Mouse (Mus musculus): ENCODE results near the gene Klrb1. TPM values are rescaled to one million over a fixed set of nuclear protein-coding genes. Genes with fewer than 3 reads are reported as not detected.
"Not testable (repeated sequence)": the region's sequence is repeated elsewhere in the genome, so short reads cannot be mapped to it uniquely, and the experiment has no call there.

The Klrb1 gene
- polyA plus RNA-seq, 1 experiment from 2014 or later = not detected

DNA sequence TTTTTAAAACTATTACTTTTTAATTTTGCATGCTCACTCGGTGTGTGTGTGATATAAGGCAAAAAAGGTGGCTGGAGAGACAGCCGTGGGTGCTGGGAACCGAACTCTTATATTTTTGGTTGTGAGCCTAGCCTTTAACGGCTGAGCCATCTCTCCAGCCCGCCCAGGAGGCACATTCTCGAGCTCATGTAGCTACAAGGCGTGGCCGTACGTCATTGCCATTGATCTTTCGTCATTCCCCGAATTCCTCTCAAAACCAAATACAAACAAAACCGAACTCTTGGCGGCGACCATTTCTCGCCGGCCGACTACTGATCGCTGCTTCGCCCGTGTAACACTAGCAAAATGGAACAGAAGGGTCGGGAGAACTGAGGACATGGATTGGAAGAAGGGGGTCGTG lies 37.2 kb upstream of the Klrb1 start:
- H3K36me3 ChIP-seq; H3K27me3 ChIP-seq (replicated peaks); H3K9me3 ChIP-seq (replicated peaks); H3K4me1 ChIP-seq (replicated peaks): not testable (repeated sequence)
- peak; percentile 44 for ATAC-seq (ENCODE audit: insufficient number of reproducible peaks, low FRiP score)
- under 1% methylated on average over 22 of the region's 22 CpGs for WGBS
- peak overlapping the region; percentile 71 for H3K4me3 ChIP-seq
- peak overlapping the region; percentile 62 for H3K27ac ChIP-seq (ENCODE audit: poor library complexity, severe bottlenecking)
- peak overlapping the region; percentile 78 for H3K9ac ChIP-seq
- peak overlapping the region; percentile 55 for H3K4me2 ChIP-seq

DNA sequence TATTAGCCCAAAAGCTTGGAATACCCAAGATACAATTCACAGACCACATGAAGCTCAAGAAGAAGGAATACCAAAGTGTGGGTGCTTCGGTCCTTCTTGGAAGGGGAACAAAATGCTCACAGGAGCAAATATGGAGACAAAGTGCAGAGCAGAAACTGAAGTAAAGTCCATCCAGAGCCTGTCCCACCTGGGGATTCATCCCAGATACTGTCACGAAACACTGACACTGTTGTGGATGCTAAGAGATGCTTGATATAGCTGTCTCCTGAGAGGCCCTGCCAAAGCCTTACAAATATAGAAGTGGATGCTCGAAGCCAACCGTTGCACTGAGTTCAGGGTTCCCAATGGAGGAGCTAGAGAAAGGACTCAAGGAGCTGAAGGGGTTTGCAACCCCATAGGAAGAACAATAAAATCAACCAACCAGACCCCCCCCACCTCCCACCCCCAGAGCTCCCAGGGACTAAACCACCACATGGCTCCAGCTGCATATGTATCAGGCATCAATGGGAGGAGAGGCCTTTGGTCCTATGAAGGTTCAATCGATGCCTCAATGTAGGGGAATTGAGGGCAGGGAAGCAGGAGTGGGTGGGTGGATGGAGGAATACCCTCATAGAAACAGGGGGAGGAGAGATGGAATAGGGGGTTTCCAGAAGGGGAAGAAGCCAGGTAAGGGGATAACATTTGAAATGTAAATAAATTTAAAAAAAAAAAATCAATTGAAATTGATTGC lies 36.5 kb upstream of the Klrb1 start:
- 78% methylated on average over 5 of the region's 5 CpGs for WGBS
- Histone ChIP-seq H3K4me1 (replicated peaks) (peaks cover 3% of the 10 kb centered on the region), H3K27ac (ENCODE audit: poor library complexity, severe bottlenecking) (no peak overlapping the region), H3K27me3 (replicated peaks) (no peaks in the 10 kb centered on the region), H3K4me3 (no peak overlapping the region), H3K9me3 (replicated peaks) (no peaks in the 10 kb centered on the region), H3K36me3 (no peaks in the 10 kb centered on the region), H3K4me2 (peak overlapping the region; percentile 8; the same call in 1 of the 2 replicates), H3K9ac (no peak overlapping the region)
- no peak for ATAC-seq (ENCODE audit: insufficient number of reproducible peaks, low FRiP score)

DNA sequence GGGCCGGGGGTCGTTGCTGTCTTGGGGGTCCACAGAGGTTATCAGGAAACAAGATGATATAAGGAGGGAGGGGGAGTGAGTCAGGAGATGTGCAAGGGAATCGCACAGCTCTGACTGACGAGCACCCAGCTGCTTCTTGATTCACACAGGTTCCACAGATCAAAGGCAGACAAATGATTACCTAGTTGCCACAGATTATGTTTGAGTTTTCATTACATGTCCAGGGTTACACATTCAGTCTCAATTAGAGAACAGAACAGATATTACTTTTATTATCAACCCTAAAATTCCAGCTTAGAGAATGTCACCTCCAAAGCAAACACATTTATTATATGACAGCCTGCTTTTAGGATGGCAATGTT lies 32.5 kb upstream of the Klrb1 start:
- WGBS = 32% methylated on average over 4 of the region's 4 CpGs
- H3K4me2 ChIP-seq; H3K4me1 ChIP-seq (replicated peaks); ATAC-seq (ENCODE audit: insufficient number of reproducible peaks, low FRiP score); H3K27me3 ChIP-seq (replicated peaks); H3K4me3 ChIP-seq; H3K9ac ChIP-seq; H3K27ac ChIP-seq (ENCODE audit: poor library complexity, severe bottlenecking); H3K9me3 ChIP-seq (replicated peaks); H3K36me3 ChIP-seq: not testable (repeated sequence)

DNA sequence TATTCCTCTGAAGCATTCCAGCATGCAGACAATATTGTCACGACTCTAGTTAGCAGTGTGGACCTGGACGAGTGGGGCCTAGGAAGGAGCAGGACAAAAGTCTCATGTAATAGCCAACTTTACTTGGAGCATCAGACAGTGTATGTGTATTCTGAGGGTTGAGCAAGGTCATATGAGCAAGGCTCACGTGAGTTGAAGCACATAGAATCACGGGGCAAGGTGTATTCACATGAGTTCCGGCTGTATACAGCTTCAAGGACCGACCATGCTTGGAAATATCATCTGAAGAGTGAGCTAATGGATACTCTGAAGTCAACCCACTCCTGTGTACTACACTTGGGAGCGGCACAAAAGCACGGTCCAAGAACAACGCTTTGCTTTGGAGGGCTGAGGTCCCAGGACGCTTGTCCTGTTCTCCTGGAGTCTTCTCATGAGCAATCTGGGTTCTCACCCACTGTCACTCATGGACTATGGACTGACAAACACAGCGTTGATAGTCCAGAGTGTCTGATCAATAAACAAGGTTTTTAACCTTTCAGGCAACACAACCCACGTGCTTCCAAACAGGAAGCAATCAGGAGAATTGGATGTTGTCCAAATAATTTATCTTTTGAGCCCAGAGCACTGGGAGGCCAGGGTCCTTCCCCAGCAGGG lies 32.0 kb upstream of the Klrb1 start:
- not testable (repeated sequence) for ATAC-seq (ENCODE audit: insufficient number of reproducible peaks, low FRiP score); H3K4me3 ChIP-seq; H3K9ac ChIP-seq; H3K27ac ChIP-seq (ENCODE audit: poor library complexity, severe bottlenecking); H3K9me3 ChIP-seq (replicated peaks); H3K4me1 ChIP-seq (replicated peaks); H3K36me3 ChIP-seq; H3K27me3 ChIP-seq (replicated peaks)
- peak overlapping the region; percentile 43; the same call in 1 of the 2 replicates for H3K4me2 ChIP-seq
- 67% methylated on average over 12 of the region's 12 CpGs for WGBS

DNA sequence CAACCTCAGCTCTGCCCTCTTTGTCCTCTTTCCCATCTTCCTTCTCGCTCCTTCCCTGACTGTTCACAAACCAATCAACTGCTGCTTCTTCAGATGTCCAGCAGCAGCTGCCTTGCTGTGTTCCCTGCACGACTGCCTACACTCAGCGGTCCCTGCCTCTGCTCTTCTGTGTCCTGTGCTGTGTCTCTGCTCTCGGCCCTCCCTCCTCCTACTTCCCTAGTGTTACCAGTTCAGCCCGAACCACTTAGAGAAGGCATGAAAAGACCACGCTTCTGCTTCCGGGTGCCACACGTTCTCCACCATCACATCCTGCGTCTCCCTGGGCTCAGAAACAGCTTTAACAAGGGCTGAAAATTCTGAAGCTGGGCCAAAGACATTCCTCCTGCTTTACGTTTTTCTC lies 31.4 kb upstream of the Klrb1 start:
- H3K9me3 ChIP-seq (replicated peaks); H3K4me1 ChIP-seq (replicated peaks); H3K36me3 ChIP-seq; H3K27ac ChIP-seq (ENCODE audit: poor library complexity, severe bottlenecking); H3K27me3 ChIP-seq (replicated peaks); H3K9ac ChIP-seq: not testable (repeated sequence)
- Histone ChIP-seq H3K4me3 (peak overlapping the region; percentile 20; the same call in 1 of the 2 replicates), H3K4me2 (peak overlapping the region; percentile 43)
- peak; percentile 58; the same call in 1 of the 2 replicates for ATAC-seq (ENCODE audit: insufficient number of reproducible peaks, low FRiP score)
- WGBS = 37% methylated on average over 10 of the region's 10 CpGs

DNA sequence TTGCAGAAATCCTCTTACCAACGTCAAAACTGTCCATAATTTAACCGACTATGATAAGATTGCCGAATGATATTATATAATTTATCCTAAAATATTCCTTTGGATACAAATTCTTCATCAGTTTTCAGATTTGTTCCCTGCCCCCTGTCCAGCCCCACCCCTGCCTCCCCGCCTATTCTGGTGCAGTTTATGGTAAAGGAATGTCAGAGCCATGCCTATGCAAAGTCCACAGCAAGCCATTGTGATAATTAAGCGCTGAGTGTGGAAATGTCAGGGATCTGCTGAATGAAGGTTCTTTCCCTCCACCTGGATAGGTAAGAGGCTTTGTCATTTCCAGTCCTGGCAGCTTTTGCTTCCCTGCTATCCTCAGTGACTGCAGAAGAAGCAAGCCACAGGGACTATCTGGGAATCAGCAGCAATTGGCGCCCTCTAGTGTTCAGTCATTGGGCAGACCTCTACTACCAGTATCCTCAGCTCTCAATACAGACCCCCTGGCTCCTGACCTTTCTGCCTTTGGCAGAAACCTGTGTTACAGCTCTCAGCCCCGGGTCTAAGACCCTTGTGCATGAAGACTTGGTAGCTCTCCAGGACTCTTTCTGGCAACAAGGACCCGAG lies 30.9 kb upstream of the Klrb1 start:
- H3K9me3 ChIP-seq (replicated peaks); H3K36me3 ChIP-seq; H3K27ac ChIP-seq (ENCODE audit: poor library complexity, severe bottlenecking); H3K27me3 ChIP-seq (replicated peaks); H3K9ac ChIP-seq; H3K4me1 ChIP-seq (replicated peaks): not testable (repeated sequence)
- Histone ChIP-seq H3K4me2 (peak overlapping the region; percentile 43), H3K4me3 (peak overlapping the region; percentile 20; the same call in 1 of the 2 replicates)
- WGBS = 35% methylated on average over 8 of the region's 8 CpGs
- ATAC-seq (ENCODE audit: insufficient number of reproducible peaks, low FRiP score) = peak; percentile 82

DNA sequence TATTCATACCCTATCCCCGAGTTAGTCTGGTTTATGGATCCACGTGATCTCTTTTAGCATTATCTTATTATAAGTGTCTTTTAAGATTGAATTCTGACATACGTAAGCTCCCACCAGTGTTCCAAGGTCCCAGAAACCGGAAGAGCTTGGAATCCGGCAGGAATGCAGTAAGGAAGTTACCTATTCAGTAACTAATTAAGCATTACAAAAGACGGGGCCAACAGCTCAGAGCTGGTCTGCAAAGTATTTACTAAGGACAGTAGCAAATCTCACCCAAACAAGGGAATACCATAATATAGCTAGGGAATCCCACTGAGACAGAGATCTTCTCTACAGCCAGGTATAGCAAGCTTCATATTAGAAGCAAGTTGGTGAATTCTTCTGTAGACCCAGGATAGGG lies 24.1 kb upstream of the Klrb1 start:
- not testable (repeated sequence) for H3K9ac ChIP-seq; H3K36me3 ChIP-seq; ATAC-seq (ENCODE audit: insufficient number of reproducible peaks, low FRiP score); H3K4me3 ChIP-seq; H3K27me3 ChIP-seq (replicated peaks); H3K9me3 ChIP-seq (replicated peaks); H3K27ac ChIP-seq (ENCODE audit: poor library complexity, severe bottlenecking); H3K4me1 ChIP-seq (replicated peaks); H3K4me2 ChIP-seq
- WGBS = 71% methylated on average over 6 of the region's 6 CpGs

DNA sequence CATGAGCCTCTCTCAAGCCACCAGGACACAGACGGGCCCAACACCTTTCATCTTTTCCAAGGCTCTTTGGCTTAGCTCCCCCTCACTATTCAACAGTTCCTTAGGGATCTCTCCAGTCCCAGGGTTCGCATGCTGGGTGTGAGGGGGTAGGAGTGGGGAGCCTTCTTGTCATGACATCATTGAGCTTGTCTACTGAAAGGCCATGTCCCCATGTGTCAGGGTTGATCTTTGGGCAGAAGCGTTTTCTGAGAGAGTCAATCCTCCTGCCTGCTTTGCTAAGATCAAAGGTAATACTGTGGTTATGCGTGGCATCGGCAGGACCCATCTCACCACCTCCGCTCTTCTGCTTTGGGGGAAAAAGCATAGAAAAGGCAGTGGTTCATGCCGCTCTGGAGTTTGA lies 14.6 kb upstream of the Klrb1 start:
- no peaks in the 10 kb centered on the region for H3K27me3 ChIP-seq (replicated peaks)
- no peak overlapping the region for H3K9ac ChIP-seq
- no peaks in the 10 kb centered on the region for H3K36me3 ChIP-seq
- ATAC-seq (ENCODE audit: insufficient number of reproducible peaks, low FRiP score) = no peak
- no peaks in the 10 kb centered on the region for H3K4me1 ChIP-seq (replicated peaks)
- no peak overlapping the region for H3K4me3 ChIP-seq
- H3K9me3 ChIP-seq (replicated peaks) = 0 out of 2 replicates have a peak, but pooled peaks cover 4% of the 10 kb centered on the region
- no peak overlapping the region for H3K27ac ChIP-seq (ENCODE audit: poor library complexity, severe bottlenecking)
- 83% methylated on average over 7 of the region's 7 CpGs for WGBS
- no peak overlapping the region for H3K4me2 ChIP-seq

DNA sequence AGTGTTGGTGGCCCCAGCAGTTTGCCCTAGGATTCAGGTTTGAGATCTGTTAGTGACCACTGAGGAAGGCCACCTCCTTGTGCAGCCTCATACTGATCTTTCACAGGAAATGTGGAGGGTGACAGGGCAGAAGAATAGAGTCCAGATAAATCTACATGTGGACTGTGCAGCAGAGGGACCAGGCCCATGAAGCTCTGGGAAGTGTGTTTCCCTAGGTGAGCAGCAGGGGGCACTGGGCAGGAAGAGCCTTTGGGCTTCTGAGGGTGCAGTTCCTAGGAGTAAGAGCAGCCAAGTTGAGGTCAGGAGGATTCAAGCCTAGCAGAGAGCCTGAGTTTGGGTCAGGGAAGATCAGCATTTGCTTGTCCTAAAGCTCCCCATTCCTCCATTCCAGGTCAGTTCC lies 13.2 kb upstream of the Klrb1 start:
- H3K4me2 ChIP-seq = no peak overlapping the region
- no peaks in the 10 kb centered on the region for H3K36me3 ChIP-seq
- H3K27me3 ChIP-seq (replicated peaks) = no peaks in the 10 kb centered on the region
- H3K4me1 ChIP-seq (replicated peaks) = no peaks in the 10 kb centered on the region
- no peak for ATAC-seq (ENCODE audit: insufficient number of reproducible peaks, low FRiP score)
- no peak overlapping the region for H3K27ac ChIP-seq (ENCODE audit: poor library complexity, severe bottlenecking)
- no peak overlapping the region for H3K9ac ChIP-seq
- H3K9me3 ChIP-seq (replicated peaks) = 0 out of 2 replicates have a peak, but pooled peaks cover 4% of the 10 kb centered on the region
- H3K4me3 ChIP-seq = no peak overlapping the region

DNA sequence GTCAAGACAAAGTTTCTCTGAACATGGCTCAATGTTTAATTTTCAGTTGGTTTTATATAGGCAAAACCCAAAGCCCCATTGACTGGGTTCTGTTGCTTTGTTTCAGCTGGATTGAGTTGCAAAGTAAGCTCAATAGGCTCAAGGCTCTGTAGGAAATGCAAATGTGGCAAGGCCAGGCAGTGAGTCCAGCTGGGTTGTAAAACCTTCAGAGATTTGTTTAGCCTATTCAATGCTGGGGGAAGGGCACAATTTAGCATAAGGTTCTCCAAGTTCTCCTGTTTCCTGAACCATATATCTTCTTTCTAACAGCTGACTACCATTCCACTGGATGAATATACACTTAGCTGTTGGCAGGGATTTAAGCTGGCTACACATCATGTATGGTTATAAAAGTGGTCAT lies 12.0 kb upstream of the Klrb1 start:
- no peak overlapping the region for H3K4me2 ChIP-seq
- no peak overlapping the region for H3K27ac ChIP-seq (ENCODE audit: poor library complexity, severe bottlenecking)
- no peak overlapping the region for H3K4me3 ChIP-seq
- 0 out of 2 replicates have a peak, but pooled peaks cover 4% of the 10 kb centered on the region for H3K9me3 ChIP-seq (replicated peaks)
- H3K36me3 ChIP-seq = no peaks in the 10 kb centered on the region
- no peaks in the 10 kb centered on the region for H3K27me3 ChIP-seq (replicated peaks)
- ATAC-seq (ENCODE audit: insufficient number of reproducible peaks, low FRiP score) = no peak
- H3K4me1 ChIP-seq (replicated peaks) = no peaks in the 10 kb centered on the region
- no peak overlapping the region for H3K9ac ChIP-seq

DNA sequence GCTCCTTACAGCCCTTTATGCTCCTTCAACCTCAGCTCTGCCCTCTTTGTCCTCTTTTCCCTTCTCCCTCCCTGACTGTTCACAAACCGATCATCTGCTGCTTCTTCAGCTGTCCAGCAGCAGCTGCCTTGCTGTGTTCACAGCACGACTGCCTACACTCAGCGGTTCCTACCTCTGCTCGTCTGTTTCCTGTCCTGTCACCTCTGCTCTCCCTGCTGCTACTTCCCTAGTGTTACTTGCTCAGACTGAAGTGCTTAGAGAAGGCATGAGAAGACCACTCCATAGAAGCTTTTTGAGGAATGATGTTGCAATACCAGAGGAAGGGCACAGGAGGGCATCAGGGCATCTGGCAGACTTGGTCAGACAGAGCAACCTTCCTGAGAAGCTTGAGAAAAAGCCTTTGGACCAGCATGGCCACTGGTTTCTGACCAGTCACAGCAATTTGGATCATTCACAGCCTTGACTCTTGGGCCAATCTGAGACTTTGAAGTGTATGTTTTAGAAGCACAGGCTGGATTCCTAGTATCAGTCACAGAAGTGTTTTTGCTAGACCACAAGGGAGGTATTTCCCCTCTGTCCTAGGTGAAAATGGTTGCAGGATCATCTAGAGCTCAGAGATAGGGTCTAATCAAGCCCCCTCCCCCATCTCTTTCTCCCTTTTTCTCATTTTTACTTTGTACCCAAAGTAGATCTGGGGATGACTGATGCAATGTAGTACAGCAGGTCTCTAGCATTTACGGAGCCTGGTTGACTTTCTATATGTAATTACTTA lies 11.2 kb upstream of the Klrb1 start:
- no peak overlapping the region for H3K4me2 ChIP-seq
- ATAC-seq (ENCODE audit: insufficient number of reproducible peaks, low FRiP score) = no peak
- 54% methylated on average over 5 of the region's 5 CpGs for WGBS
- H3K4me1 ChIP-seq (replicated peaks) = no peaks in the 10 kb centered on the region
- H3K4me3 ChIP-seq = no peak overlapping the region
- no peaks in the 10 kb centered on the region for H3K36me3 ChIP-seq
- H3K27me3 ChIP-seq (replicated peaks) = no peaks in the 10 kb centered on the region
- 0 out of 2 replicates have a peak, but pooled peaks cover 4% of the 10 kb centered on the region for H3K9me3 ChIP-seq (replicated peaks)
- no peak overlapping the region for H3K27ac ChIP-seq (ENCODE audit: poor library complexity, severe bottlenecking)
- no peak overlapping the region for H3K9ac ChIP-seq
